Mouse (Mus musculus): ENCODE measurements around the gene Zbtb46. TPM values are rescaled to one million over a fixed set of nuclear protein-coding genes. Genes with fewer than 3 reads are reported as not detected.

The Zbtb46 gene
- polyA plus RNA-seq, 1 experiment from 2014 or later = 7.0 TPM

GRCm38 (mm10) chr2:181420426-181420825, 38.8 kb downstream of the Zbtb46 start:
- peak overlapping the region; percentile 62 for H3K27ac ChIP-seq (ENCODE audit: low read length)
- 24% methylated on average over 4 of the region's 4 CpGs for WGBS (ENCODE audit: insufficient replicate concordance)
- ATAC-seq (ENCODE audit: low read depth) = peak; percentile 42
- no peak overlapping the region for H3K9ac ChIP-seq (ENCODE audit: low read depth, low read length)
- H3K4me3 ChIP-seq (ENCODE audit: low read depth, low read length) = no peak overlapping the region
- H3K4me1 ChIP-seq (ENCODE audit: control insufficient read depth, low read depth, low read length) = peaks cover 56% of the 10 kb centered on the region
- peaks cover 10% of the 10 kb centered on the region for H3K36me3 ChIP-seq (ENCODE audit: control insufficient read depth, insufficient read depth)
- no peaks in the 10 kb centered on the region for H3K27me3 ChIP-seq (ENCODE audit: control insufficient read depth, insufficient read depth, low read depth, low read length)
- no peaks in the 10 kb centered on the region for H3K9me3 ChIP-seq (replicated peaks; ENCODE audit: control insufficient read depth, low read length)
- peak overlapping the region; percentile 34 for H3K4me2 ChIP-seq (ENCODE audit: low read depth, low read length)

- Histone ChIP-seq H3K36me3 (ENCODE audit: control insufficient read depth, insufficient read depth) (peaks cover 10% of the 10 kb centered on the region), H3K4me2 (ENCODE audit: low read depth, low read length) (peak overlapping the region; percentile 34), H3K4me3 (ENCODE audit: low read depth, low read length) (no peak overlapping the region), H3K27me3 (ENCODE audit: control insufficient read depth, insufficient read depth, low read depth, low read length) (no peaks in the 10 kb centered on the region), H3K9me3 (replicated peaks; ENCODE audit: control insufficient read depth, low read length) (no peaks in the 10 kb centered on the region), H3K27ac (ENCODE audit: low read length) (peak overlapping the region; percentile 52; the same call in 1 of the 2 replicates), H3K9ac (ENCODE audit: low read depth, low read length) (no peak overlapping the region), H3K4me1 (ENCODE audit: control insufficient read depth, low read depth, low read length) (peaks cover 52% of the 10 kb centered on the region)
- WGBS (ENCODE audit: insufficient replicate concordance) = 18% methylated on average over 7 of the region's 7 CpGs
- peak; percentile 81 for ATAC-seq (ENCODE audit: low read depth)
These were observed 39.9 kb downstream of the Zbtb46 start for GRCm38 (mm10) chr2:181419359-181419758.

- no peak for ATAC-seq (ENCODE audit: low read depth)
- Histone ChIP-seq H3K4me3 (ENCODE audit: low read depth, low read length) (no peak overlapping the region), H3K36me3 (ENCODE audit: control insufficient read depth, insufficient read depth) (no peaks in the 10 kb centered on the region), H3K27me3 (ENCODE audit: control insufficient read depth, insufficient read depth, low read depth, low read length) (no peaks in the 10 kb centered on the region), H3K9ac (ENCODE audit: low read depth, low read length) (no peak overlapping the region), H3K4me1 (ENCODE audit: control insufficient read depth, low read depth, low read length) (peaks cover 32% of the 10 kb centered on the region), H3K4me2 (ENCODE audit: low read depth, low read length) (no peak overlapping the region), H3K27ac (ENCODE audit: low read length) (no peak overlapping the region), H3K9me3 (replicated peaks; ENCODE audit: control insufficient read depth, low read length) (no peaks in the 10 kb centered on the region)
- 49% methylated on average over 3 of the region's 3 CpGs for WGBS (ENCODE audit: insufficient replicate concordance)
These were observed 43.3 kb downstream of the Zbtb46 start for GRCm38 (mm10) chr2:181415945-181416344.

- Histone ChIP-seq H3K27me3 (ENCODE audit: control insufficient read depth, insufficient read depth, low read depth, low read length) (no peaks in the 10 kb centered on the region), H3K27ac (ENCODE audit: low read length) (no peak overlapping the region), H3K36me3 (ENCODE audit: control insufficient read depth, insufficient read depth) (no peaks in the 10 kb centered on the region), H3K4me3 (ENCODE audit: low read depth, low read length) (no peak overlapping the region), H3K9me3 (replicated peaks; ENCODE audit: control insufficient read depth, low read length) (no peaks in the 10 kb centered on the region), H3K9ac (ENCODE audit: low read depth, low read length) (no peak overlapping the region), H3K4me2 (ENCODE audit: low read depth, low read length) (no peak overlapping the region), H3K4me1 (ENCODE audit: control insufficient read depth, low read depth, low read length) (peaks cover 4% of the 10 kb centered on the region)
- WGBS (ENCODE audit: insufficient replicate concordance) = 53% methylated on average over 2 of the region's 2 CpGs
- no peak for ATAC-seq (ENCODE audit: low read depth)
These were observed 46.1 kb downstream of the Zbtb46 start for GRCm38 (mm10) chr2:181413141-181413540.

GRCm38 (mm10) chr2:181410760-181411473, 48.3 kb downstream of the Zbtb46 start:
- Histone ChIP-seq H3K4me2 (ENCODE audit: low read depth, low read length) (no peak overlapping the region), H3K27ac (ENCODE audit: low read length) (no peak overlapping the region), H3K36me3 (ENCODE audit: control insufficient read depth, insufficient read depth) (no peaks in the 10 kb centered on the region), H3K9ac (ENCODE audit: low read depth, low read length) (no peak overlapping the region), H3K9me3 (replicated peaks; ENCODE audit: control insufficient read depth, low read length) (no peaks in the 10 kb centered on the region), H3K27me3 (ENCODE audit: control insufficient read depth, insufficient read depth, low read depth, low read length) (no peaks in the 10 kb centered on the region), H3K4me3 (ENCODE audit: low read depth, low read length) (no peak overlapping the region), H3K4me1 (ENCODE audit: control insufficient read depth, low read depth, low read length) (no peaks in the 10 kb centered on the region; the same call in 1 of the 2 replicates)
- ATAC-seq (ENCODE audit: low read depth) = peak; percentile 67
- WGBS (ENCODE audit: insufficient replicate concordance) = 36% methylated on average over 4 of the region's 4 CpGs

- no peaks in the 10 kb centered on the region for H3K27me3 ChIP-seq (ENCODE audit: control insufficient read depth, insufficient read depth, low read depth, low read length)
- no peak overlapping the region for H3K9ac ChIP-seq (ENCODE audit: low read depth, low read length)
- no peak overlapping the region for H3K4me3 ChIP-seq (ENCODE audit: low read depth, low read length)
- no peak for ATAC-seq (ENCODE audit: low read depth)
- H3K27ac ChIP-seq (ENCODE audit: low read length) = no peak overlapping the region
- no peaks in the 10 kb centered on the region for H3K4me1 ChIP-seq (ENCODE audit: control insufficient read depth, low read depth, low read length)
- WGBS (ENCODE audit: insufficient replicate concordance) = 66% methylated on average over 7 of the region's 7 CpGs
- H3K36me3 ChIP-seq (ENCODE audit: control insufficient read depth, insufficient read depth) = no peaks in the 10 kb centered on the region
- H3K9me3 ChIP-seq (replicated peaks; ENCODE audit: control insufficient read depth, low read length) = no peaks in the 10 kb centered on the region
- no peak overlapping the region for H3K4me2 ChIP-seq (ENCODE audit: low read depth, low read length)
These were observed 49.6 kb downstream of the Zbtb46 start for GRCm38 (mm10) chr2:181409643-181410042.

- Histone ChIP-seq H3K4me2 (ENCODE audit: low read depth, low read length) (no peak overlapping the region), H3K36me3 (ENCODE audit: control insufficient read depth, insufficient read depth) (no peaks in the 10 kb centered on the region), H3K9ac (ENCODE audit: low read depth, low read length) (no peak overlapping the region), H3K27me3 (ENCODE audit: control insufficient read depth, insufficient read depth, low read depth, low read length) (no peaks in the 10 kb centered on the region), H3K27ac (ENCODE audit: low read length) (no peak overlapping the region), H3K9me3 (replicated peaks; ENCODE audit: control insufficient read depth, low read length) (no peaks in the 10 kb centered on the region), H3K4me1 (ENCODE audit: control insufficient read depth, low read depth, low read length) (no peaks in the 10 kb centered on the region), H3K4me3 (ENCODE audit: low read depth, low read length) (no peak overlapping the region)
- 37% methylated on average over 3 of the region's 3 CpGs for WGBS (ENCODE audit: insufficient replicate concordance)
- ATAC-seq (ENCODE audit: low read depth) = no peak
These were observed 55.5 kb downstream of the Zbtb46 start for GRCm38 (mm10) chr2:181403722-181404121.

- no peak overlapping the region for H3K9ac ChIP-seq (ENCODE audit: low read depth, low read length)
- no peaks in the 10 kb centered on the region for H3K27me3 ChIP-seq (ENCODE audit: control insufficient read depth, insufficient read depth, low read depth, low read length)
- no peaks in the 10 kb centered on the region for H3K4me1 ChIP-seq (ENCODE audit: control insufficient read depth, low read depth, low read length)
- H3K36me3 ChIP-seq (ENCODE audit: control insufficient read depth, insufficient read depth) = no peaks in the 10 kb centered on the region
- H3K27ac ChIP-seq (ENCODE audit: low read length) = no peak overlapping the region
- no peak overlapping the region for H3K4me3 ChIP-seq (ENCODE audit: low read depth, low read length)
- no peak for ATAC-seq (ENCODE audit: low read depth)
- 7% methylated on average over 1 of the region's 1 CpGs for WGBS (ENCODE audit: insufficient replicate concordance)
- H3K4me2 ChIP-seq (ENCODE audit: low read depth, low read length) = no peak overlapping the region
- H3K9me3 ChIP-seq (replicated peaks; ENCODE audit: control insufficient read depth, low read length) = no peaks in the 10 kb centered on the region
These were observed 57.7 kb downstream of the Zbtb46 start for GRCm38 (mm10) chr2:181401497-181401896.

GRCm38 (mm10) chr2:181397207-181397761, 61.9 kb downstream of the Zbtb46 start:
- Histone ChIP-seq H3K9me3 (replicated peaks; ENCODE audit: control insufficient read depth, low read length) (no peaks in the 10 kb centered on the region), H3K4me3 (ENCODE audit: low read depth, low read length) (no peak overlapping the region), H3K27me3 (ENCODE audit: control insufficient read depth, insufficient read depth, low read depth, low read length) (no peaks in the 10 kb centered on the region), H3K4me1 (ENCODE audit: control insufficient read depth, low read depth, low read length) (no peaks in the 10 kb centered on the region), H3K9ac (ENCODE audit: low read depth, low read length) (no peak overlapping the region), H3K36me3 (ENCODE audit: control insufficient read depth, insufficient read depth) (peaks cover 4% of the 10 kb centered on the region; the same call in 1 of the 2 replicates), H3K27ac (ENCODE audit: low read length) (no peak overlapping the region), H3K4me2 (ENCODE audit: low read depth, low read length) (no peak overlapping the region)
- no peak for ATAC-seq (ENCODE audit: low read depth)
- WGBS (ENCODE audit: insufficient replicate concordance) = 79% methylated on average over 5 of the region's 5 CpGs

Data from liver, embryonic 16.5 days (tissue).